Mouse (Mus musculus): ENCODE measurements at regions not wholly inside any gene's neighbourhood (a gene's known extent, or its start where the extent isn't known, plus 50 kb on each side); places are given as distances from the start of the nearest gene placed in this dataset.

DNA sequence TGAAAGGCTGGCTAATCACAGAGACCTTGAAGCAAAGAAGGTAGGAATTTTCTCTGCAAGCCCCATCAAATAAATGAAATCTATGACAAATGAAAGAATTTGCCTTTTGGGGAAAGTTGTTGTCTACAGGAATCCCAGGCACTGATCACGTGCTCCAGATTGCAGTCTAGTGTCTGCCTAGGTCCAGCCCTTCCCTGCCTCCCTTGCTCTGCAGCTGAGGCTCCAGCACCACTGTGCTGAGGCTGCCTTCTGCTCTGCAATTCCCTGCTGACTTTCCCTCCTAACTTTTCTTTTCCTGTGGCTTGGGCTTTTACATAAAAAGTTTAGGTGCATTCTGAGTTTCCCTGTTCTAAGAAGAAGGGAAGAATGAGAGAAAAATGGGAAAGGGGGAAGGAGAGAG is 653.6 kb downstream of the Bcl11a start:
- TF ChIP-seq POLR2A (IDR thresholded peaks at IDR 0.05; ENCODE audit: low read depth, low read length) (no peak), CTCF (IDR thresholded peaks at IDR 0.05; ENCODE audit: borderline replicate concordance, insufficient read depth, low read length) (no peak)

Measured in embryonic fibroblast, embryonic 13.5 days (primary cell).